Mouse (Mus musculus) liver, embryonic 12.5 days (tissue): ENCODE results near the gene Lin54. TPM values are rescaled to one million over a fixed set of nuclear protein-coding genes. Genes with fewer than 3 reads are reported as not detected.
A peak's percentile ranks its signal among the peaks of the same experiment; 100 is the strongest.
"Not testable (repeated sequence)": the region's sequence is repeated elsewhere in the genome, so short reads cannot be mapped to it uniquely, and the experiment has no call there.

Experiments used
- ATAC-seq: fragments of 200-750 bp; cut with Nextera tagmentation; 2 replicates; pipeline ENCODE4 v1.8.0; 2017; ENCODE audit warnings: moderate number of reproducible peaks, mild to moderate bottlenecking, moderate library complexity
- H3K27ac ChIP-seq: fragments of 300-500 bp; sonication (generic); 2 replicates; pipeline ENCODE4 v1.5.1; 2016; ENCODE audit warnings: mild to moderate bottlenecking
- H3K27me3 ChIP-seq: fragments of 300-500 bp; sonication (generic); replicated peaks from 2 replicates; pipeline ENCODE4 v1.6.1; 2016; ENCODE audit warnings: mild to moderate bottlenecking, moderate library complexity
- H3K36me3 ChIP-seq: fragments of 300-500 bp; sonication (generic); 2 replicates; pipeline ENCODE4 v1.6.1; 2016; ENCODE audit warnings: mild to moderate bottlenecking, moderate library complexity
- H3K4me1 ChIP-seq: fragments of 300-500 bp; sonication (generic); 2 replicates; pipeline ENCODE4 v1.6.1; 2016
- H3K4me2 ChIP-seq: fragments of 300-500 bp; sonication (generic); 2 replicates; pipeline ENCODE4 v1.6.1; 2016; ENCODE audit warnings: mild to moderate bottlenecking, moderate library complexity
- H3K4me3 ChIP-seq: fragments of 300-500 bp; sonication (generic); 2 replicates; pipeline ENCODE4 v1.5.1; 2016; ENCODE audit warnings: mild to moderate bottlenecking, moderate library complexity
- H3K9ac ChIP-seq: fragments of 300-500 bp; sonication (generic); 2 replicates; pipeline ENCODE4 v1.6.1; 2016; ENCODE audit warnings: mild to moderate bottlenecking, moderate library complexity
- H3K9me3 ChIP-seq: fragments of 300-500 bp; sonication (generic); replicated peaks from 2 replicates; pipeline ENCODE4 v1.6.1; 2016; ENCODE audit warnings: mild to moderate bottlenecking, moderate library complexity
- WGBS: fragments of 180-500 bp; shearing (Covaris S2); methylation state at CpG from one replicate; pipeline ENCODE4 v1.1.7; 2016; ENCODE audit not compliant: insufficient replicate concordance; 5-methylcytosine and 5-hydroxymethylcytosine counted together
- polyA plus RNA-seq: library from polyadenylated mRNA; unstranded; fragments of >200 nt; fragmentation: Nextera tagmentation; extraction: Ambion mirVana; gene quantifications from 2 replicates; pipeline ENCODE4 v1.2.1, GENCODE M21; 2016

Lin54 gene
- polyA plus RNA-seq, 1 experiment from 2014 or later: 15.0 TPM

DNA sequence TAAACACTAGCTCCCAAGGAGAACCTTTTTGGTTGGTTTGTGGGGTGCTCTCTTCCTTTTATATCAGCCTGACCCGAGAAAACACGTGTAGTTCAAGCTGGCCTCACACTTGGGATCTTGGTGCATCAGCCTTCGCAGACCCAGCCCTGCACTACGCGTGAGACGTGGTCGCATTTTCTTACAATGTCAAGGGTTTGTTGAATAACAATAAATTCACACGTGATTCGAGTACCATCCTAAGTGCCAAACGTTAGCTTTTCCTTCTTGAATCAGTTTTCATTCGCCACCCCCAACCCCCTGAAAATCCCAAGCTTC lies 70.4 kb downstream of the Lin54 start:
- Histone ChIP-seq H3K27ac (peak overlapping the region; percentile 84), H3K9me3 (no peaks in the 10 kb centered on the region), H3K4me1 (peaks cover 53% of the 10 kb centered on the region), H3K4me2 (peak overlapping the region; percentile 88), H3K9ac (peak overlapping the region; percentile 82), H3K4me3 (peak overlapping the region; percentile 75), H3K27me3 (no peaks in the 10 kb centered on the region), H3K36me3 (peaks cover 39% of the 10 kb centered on the region)
- WGBS: 5% methylated on average over 11 of the region's 11 CpGs
- ATAC-seq: peak; percentile 10; the same call in 1 of the 2 replicates

- Histone ChIP-seq H3K9ac (peak overlapping the region; percentile 82), H3K9me3 (no peaks in the 10 kb centered on the region), H3K36me3 (peaks cover 44% of the 10 kb centered on the region), H3K4me3 (peak overlapping the region; percentile 75), H3K27me3 (no peaks in the 10 kb centered on the region), H3K4me2 (peak overlapping the region; percentile 88), H3K4me1 (peaks cover 58% of the 10 kb centered on the region), H3K27ac (peak overlapping the region; percentile 87)
- WGBS: under 1% methylated on average over 53 of the region's 53 CpGs
- peak; percentile 98 for ATAC-seq
Measured at GRCm38 (mm10) chr5:100429344-100430075, 70.9 kb downstream of the Lin54 start.

DNA sequence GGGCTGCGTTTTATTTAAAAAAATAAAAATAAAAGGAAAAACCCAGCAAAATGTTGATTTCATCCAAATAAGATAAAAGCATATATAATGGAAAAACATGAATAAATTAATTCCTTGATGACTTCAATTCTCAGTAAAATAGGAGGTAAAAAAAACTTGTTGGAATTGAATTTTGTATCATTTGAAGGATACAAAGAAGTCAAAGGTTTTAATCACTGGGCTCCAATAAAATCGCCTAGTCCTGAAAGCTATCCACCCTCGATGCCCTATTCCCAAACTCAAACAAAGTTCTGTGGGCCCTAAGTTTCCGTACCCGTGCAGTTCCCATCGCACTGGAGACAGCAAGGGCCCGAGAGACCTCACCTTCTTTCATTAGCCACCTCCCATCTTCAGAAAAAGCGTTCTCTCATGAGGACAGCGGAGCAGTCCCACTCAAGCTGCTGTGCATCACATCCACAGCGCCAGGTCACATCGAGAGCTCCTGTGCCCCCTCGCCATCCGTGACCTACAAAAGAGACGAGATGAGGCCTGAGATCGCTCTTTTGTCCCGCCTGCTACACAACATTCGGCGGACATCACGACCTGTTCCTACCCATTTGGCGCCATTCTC lies 71.6 kb downstream of the Lin54 start:
- H3K4me1 ChIP-seq: peaks cover 65% of the 10 kb centered on the region
- peak overlapping the region; percentile 80 for H3K9ac ChIP-seq
- no peaks in the 10 kb centered on the region for H3K9me3 ChIP-seq
- H3K4me2 ChIP-seq: peak overlapping the region; percentile 88
- WGBS: under 1% methylated on average over 20 of the region's 20 CpGs
- H3K27ac ChIP-seq: peak overlapping the region; percentile 87
- ATAC-seq: peak; percentile 29
- peaks cover 50% of the 10 kb centered on the region for H3K36me3 ChIP-seq
- H3K27me3 ChIP-seq: no peaks in the 10 kb centered on the region
- peak overlapping the region; percentile 75 for H3K4me3 ChIP-seq

DNA sequence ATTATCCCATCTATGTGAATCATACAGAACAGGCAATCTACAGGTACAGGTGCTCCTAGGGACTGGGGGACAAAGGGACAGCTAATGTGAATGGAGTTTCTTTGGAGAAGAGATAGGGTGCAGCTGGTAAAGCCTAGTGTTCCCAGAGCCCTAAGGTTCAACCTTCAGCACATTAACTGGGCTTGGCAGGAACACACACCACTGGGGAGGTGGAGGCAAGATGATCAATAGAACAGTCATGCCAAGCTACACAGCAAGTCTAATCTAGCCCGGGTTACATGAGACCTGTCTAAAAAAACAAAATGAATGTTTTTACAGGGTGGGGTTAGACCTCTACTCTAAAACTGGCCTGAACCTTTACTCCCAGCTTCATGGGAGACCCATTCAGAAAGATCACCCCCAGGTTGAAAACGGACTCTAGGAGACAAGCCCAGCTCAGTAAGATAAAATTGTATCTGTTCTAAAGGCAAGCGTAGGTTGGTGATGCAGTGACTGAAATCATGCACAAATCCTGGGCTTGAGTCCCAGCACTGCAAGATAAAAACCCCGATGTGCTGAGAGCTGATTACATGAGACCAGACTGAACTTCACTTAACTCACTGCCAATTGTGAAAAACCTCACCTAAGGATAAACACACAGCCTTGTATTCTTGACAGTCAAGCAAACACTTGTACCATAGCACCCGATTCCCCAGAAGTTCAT lies 72.3 kb downstream of the Lin54 start:
- H3K27ac ChIP-seq: peak overlapping the region; percentile 0; the same call in 1 of the 2 replicates
- H3K4me2 ChIP-seq: peak overlapping the region; percentile 88
- H3K4me3 ChIP-seq: peak overlapping the region; percentile 75
- H3K9me3 ChIP-seq: no peaks in the 10 kb centered on the region
- no peaks in the 10 kb centered on the region for H3K27me3 ChIP-seq
- 9% methylated on average over 5 of the region's 5 CpGs for WGBS
- H3K4me1 ChIP-seq: peaks cover 71% of the 10 kb centered on the region
- peak overlapping the region; percentile 80 for H3K9ac ChIP-seq
- ATAC-seq: no peak
- H3K36me3 ChIP-seq: peaks cover 57% of the 10 kb centered on the region

DNA sequence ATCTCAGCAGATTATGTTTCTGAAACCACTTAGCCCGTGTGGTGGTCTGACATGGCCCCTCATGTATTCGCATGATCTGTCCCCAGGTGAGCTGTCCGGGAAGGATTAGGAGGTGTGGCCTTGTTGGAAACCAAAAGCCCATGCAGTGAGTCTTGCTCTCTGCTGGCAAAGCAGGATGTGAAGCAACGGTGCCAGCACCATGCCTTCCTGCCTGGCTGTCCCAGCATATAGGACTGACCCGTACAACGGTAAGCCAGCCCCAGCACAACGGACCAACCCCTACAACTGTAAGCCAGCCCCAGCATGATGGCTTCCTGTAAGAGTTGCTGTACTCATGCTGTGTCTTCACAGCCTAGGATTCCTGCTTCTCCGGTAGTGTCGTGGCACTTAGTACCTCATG lies 73.2 kb downstream of the Lin54 start:
- no peak for ATAC-seq
- H3K36me3 ChIP-seq: peaks cover 66% of the 10 kb centered on the region
- no peaks in the 10 kb centered on the region for H3K9me3 ChIP-seq
- no peaks in the 10 kb centered on the region for H3K27me3 ChIP-seq
- H3K4me3 ChIP-seq: peak overlapping the region; percentile 75
- no peak overlapping the region for H3K27ac ChIP-seq
- H3K4me1 ChIP-seq: peaks cover 79% of the 10 kb centered on the region
- WGBS: 51% methylated on average over 9 of the region's 9 CpGs
- peak overlapping the region; percentile 80; the same call in 1 of the 2 replicates for H3K9ac ChIP-seq
- peak overlapping the region; percentile 88 for H3K4me2 ChIP-seq

DNA sequence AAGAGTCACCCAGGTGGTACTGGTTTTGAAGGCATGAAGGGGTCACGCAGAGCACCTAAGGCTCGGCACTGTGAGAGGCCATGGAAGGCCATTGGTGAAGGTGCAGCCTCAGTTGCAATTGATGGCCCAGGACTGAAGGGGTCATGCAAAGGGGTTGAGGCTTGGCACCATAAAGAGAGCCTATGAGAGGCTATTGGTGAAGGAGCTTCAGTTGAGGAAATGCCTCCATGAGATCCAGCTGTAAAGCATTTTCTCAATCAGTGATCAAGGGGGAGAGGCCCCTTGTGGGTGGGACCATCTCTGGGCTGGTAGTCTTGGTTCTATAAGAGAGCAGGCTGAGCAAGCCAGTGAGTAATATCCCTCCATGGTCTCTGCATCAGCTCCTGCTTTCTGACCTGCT lies 74.6 kb downstream of the Lin54 start:
- not testable (repeated sequence) for H3K9ac ChIP-seq, H3K27me3 ChIP-seq, H3K9me3 ChIP-seq, H3K27ac ChIP-seq, ATAC-seq, H3K4me3 ChIP-seq
- Histone ChIP-seq H3K4me1 (peaks cover 70% of the 10 kb centered on the region), H3K4me2 (peak overlapping the region; percentile 88; the same call in 1 of the 2 replicates), H3K36me3 (peaks cover 73% of the 10 kb centered on the region)
- 82% methylated on average over 2 of the region's 2 CpGs for WGBS

GRCm38 (mm10) chr5:100424252-100424651 lies 76.2 kb downstream of the Lin54 start:
- WGBS: 68% methylated on average over 3 of the region's 3 CpGs
- Histone ChIP-seq H3K9me3 (no peaks in the 10 kb centered on the region), H3K27ac (no peak overlapping the region), H3K9ac (0 out of 2 replicates have a peak overlapping the region, but pooled peaks have one; percentile 17), H3K36me3 (peaks cover 89% of the 10 kb centered on the region), H3K4me1 (peaks cover 60% of the 10 kb centered on the region), H3K4me3 (no peak overlapping the region), H3K4me2 (peak overlapping the region; percentile 15; the same call in 1 of the 2 replicates), H3K27me3 (no peaks in the 10 kb centered on the region)
- no peak for ATAC-seq

- peaks cover 95% of the 10 kb centered on the region for H3K36me3 ChIP-seq
- 0 out of 2 replicates have a peak overlapping the region, but pooled peaks have one; percentile 15 for H3K4me2 ChIP-seq
- H3K27me3 ChIP-seq: no peaks in the 10 kb centered on the region
- no peak overlapping the region for H3K4me3 ChIP-seq
- H3K4me1 ChIP-seq: peaks cover 60% of the 10 kb centered on the region
- H3K9me3 ChIP-seq: no peaks in the 10 kb centered on the region
- H3K27ac ChIP-seq: no peak overlapping the region
- no peak for ATAC-seq
- WGBS: 64% methylated on average over 7 of the region's 7 CpGs
- H3K9ac ChIP-seq: no peak overlapping the region
Measured at GRCm38 (mm10) chr5:100423626-100424025, 76.8 kb downstream of the Lin54 start.

- 70% methylated on average over 4 of the region's 4 CpGs for WGBS
- H3K27ac ChIP-seq: no peak overlapping the region
Measured at GRCm38 (mm10) chr5:100418861-100419260, 81.6 kb downstream of the Lin54 start.

DNA sequence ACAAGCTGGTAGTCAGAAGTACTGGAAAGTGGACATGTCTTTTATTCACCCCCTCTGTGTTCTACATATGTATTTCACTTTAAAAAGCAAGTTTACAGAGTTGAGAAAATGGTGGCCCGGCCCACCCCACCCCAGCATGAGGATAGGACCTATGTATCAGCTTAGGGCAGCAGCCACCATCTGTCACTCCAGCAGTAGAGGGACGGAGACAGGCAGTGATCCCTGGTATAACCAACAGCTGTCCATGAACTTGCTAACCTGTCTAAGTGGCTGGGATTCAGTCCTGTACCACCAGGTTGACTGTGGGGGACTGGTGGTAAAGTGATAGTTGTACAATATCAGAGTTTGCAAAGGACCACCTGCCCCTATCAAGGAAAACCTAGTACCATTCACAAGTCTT lies 82.4 kb downstream of the Lin54 start:
- no peak for ATAC-seq
- Histone ChIP-seq H3K9ac (no peak overlapping the region), H3K4me1 (peaks cover 38% of the 10 kb centered on the region), H3K4me3 (no peak overlapping the region), H3K4me2 (no peak overlapping the region), H3K36me3 (peaks cover 54% of the 10 kb centered on the region), H3K27me3 (no peaks in the 10 kb centered on the region), H3K27ac (no peak overlapping the region), H3K9me3 (no peaks in the 10 kb centered on the region)
- 60% methylated on average over 2 of the region's 2 CpGs for WGBS

More at GRCm38 (mm10) chr5:100418861-100419260, 81.6 kb downstream of the Lin54 start:
- Histone ChIP-seq H3K36me3 (peaks cover 62% of the 10 kb centered on the region), H3K4me3 (no peak overlapping the region), H3K4me1 (peaks cover 40% of the 10 kb centered on the region), H3K4me2 (no peak overlapping the region), H3K27me3 (no peaks in the 10 kb centered on the region), H3K9me3 (no peaks in the 10 kb centered on the region), H3K9ac (no peak overlapping the region)
- no peak for ATAC-seq

DNA sequence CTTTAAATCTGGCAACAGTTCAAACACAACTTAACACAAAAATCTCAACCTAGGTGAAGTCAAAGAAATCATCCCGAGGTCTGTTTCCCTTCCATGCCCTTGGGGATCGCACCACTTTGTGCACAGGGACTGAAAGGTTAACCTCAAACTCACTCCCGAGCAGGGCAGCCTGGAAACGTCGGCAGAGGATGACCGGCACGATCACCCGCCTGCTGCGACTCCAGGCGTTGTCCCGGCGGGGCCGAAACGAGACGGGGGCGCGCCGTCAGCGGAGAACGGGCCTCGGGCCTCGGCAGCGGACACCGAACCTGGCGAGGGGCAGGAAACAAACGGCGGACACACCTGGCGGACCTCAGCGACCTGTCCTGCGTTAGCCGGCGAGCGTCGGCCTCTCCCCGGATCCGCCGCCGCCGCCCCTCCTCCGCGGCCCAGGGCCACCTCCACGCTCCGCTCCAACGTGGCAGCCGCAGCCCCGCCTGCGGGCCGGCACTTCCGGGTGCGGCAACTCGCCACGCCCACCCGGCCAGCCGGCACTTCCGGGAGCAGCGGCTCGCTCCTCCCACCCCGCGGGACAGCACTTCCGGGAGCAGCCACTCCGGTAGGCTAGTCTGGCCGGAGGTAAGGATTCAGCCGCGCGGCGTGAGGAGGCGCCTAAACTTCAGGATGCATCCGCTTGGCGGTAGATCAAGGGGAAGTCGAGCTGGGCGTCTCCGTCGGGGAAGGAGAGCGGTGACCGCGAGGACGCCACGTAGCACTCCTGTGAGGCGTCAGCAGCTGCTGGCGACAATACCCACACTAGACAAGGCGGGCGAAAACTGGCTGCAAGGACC lies 84.5 kb downstream of the Lin54 start, which contains the start of gene Sec31a:
Gene Sec31a, minus strand, starts transcription at position 474 of the 830 bp plus-strand sequence.
- peaks cover 45% of the 10 kb centered on the region for H3K4me1 ChIP-seq

More for the DNA sequence above, 84.5 kb downstream of the Lin54 start, which contains the start of gene Sec31a:
- Histone ChIP-seq H3K36me3 (peaks cover 33% of the 10 kb centered on the region), H3K9ac (peak within 1 kb of the TSS; percentile 78), H3K9me3 (no peaks in the 10 kb centered on the region), H3K27me3 (no peaks in the 10 kb centered on the region), H3K27ac (peak within 1 kb of the TSS; percentile 92), H3K4me2 (peak within 1 kb of the TSS; percentile 83), H3K4me3 (peak within 1 kb of the TSS; percentile 77)
- ATAC-seq: peak; percentile 96
- WGBS: under 1% methylated on average over 78 of the region's 82 CpGs
